Mouse (Mus musculus): Measurements from ENCODE around the gene Gm28048.

Gene Gm28048

DNA sequence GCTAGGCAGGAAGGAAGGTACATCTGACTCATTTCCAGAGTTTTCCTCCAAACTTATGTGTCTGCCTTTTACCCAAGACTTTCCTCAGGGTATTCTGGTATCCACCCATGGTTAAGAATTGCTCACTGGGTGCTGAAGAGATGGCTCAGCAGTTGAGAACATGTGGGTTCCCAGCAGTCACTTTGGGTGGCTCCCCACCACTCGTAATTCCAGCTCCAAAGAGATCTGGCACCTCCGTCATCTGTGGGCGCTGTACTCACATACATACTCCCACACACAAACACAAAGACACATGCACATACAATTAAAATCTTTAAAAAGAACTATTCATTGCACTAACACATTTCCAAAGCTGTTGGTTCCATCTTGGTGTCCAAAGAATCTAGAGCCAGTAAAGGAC is 92.7 kb downstream of the Gm28048 start:
- no peak for DNase-seq (ENCODE audit: low spot score in 2 of 2)

DNA sequence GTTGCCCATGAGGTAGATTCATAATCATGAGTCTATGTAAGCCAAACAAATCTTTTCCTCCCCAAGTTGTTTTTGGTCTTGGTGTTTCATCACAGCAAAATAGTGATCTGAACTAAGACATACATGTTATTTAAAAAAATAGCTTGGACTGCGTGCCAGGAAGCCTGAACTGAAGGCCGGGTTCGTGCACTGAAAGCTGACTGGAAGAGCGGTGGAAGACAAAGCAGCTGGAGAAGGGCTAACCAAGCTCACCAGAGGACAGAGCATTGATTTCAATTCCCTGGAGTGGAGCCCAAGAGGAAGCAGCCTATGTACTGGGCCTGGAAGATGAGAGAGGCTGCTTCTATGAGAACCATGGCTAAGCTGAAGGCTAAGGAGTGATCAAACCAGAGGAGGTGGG is 94.9 kb downstream of the Gm28048 start:
- DNase-seq (ENCODE audit: low spot score in 2 of 2), result no peak

DNA sequence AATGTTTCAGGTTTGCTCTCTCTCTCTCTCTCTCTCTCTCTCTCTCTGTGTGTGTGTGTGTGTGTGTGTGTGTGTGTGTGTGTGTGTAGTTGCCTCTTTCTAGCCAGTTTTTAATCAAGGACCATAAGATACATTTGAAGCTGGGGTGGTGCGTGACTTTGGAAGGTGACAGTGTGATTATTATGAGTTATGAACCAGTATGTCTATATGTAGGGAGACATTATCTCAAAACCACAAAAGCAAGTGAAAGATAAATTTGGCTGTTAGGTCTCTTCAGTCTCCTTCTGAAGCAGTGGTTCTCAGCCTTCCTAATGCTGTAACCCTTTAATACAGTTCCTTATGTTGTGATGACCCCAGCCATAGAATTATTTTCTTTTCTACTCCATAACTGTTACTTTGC is 96.5 kb downstream of the Gm28048 start:
- DNase-seq (ENCODE audit: low spot score in 2 of 2), result no peak

DNA sequence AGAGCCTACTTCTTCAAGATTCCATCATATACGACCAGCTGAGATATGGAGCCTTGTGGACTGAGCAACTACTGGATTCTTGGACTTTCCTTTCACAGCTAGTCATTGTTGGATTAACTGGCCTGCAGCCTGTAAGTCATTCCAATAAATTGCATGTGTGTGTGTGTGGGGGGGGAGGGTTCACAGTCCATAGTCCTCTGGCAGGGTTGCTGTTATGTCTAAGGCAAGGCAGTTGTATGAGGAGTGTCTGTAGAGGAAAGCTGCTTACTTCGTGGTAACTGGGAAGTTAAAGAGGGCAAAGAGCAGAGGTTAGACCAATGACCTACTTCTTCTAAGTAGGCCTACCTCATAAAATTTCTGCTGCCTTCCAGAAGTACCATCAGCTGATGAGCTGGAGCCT is 98.2 kb downstream of the Gm28048 start:
- DNase-seq (ENCODE audit: low spot score in 2 of 2), result no peak

DNA sequence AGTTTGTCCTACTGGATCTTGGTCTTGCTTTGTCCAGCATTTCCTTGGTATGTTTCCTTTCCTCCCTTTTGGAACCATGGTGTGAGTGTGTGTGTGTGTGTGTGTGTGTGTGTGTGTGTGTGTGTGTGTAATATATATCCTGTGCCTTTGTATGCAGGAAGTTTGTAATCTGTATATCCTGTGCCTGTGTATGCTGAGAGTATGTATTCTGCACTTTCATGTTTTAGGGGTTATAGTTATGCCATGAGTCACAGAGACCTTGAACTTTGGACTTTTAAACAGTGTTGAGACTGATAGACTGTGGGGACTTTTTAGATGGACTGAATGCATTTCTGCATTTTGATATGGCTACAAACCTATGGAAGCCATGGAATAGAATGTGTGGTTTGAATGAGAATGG is 99.0 kb downstream of the Gm28048 start:
- no peak for DNase-seq (ENCODE audit: low spot score in 2 of 2)

DNA sequence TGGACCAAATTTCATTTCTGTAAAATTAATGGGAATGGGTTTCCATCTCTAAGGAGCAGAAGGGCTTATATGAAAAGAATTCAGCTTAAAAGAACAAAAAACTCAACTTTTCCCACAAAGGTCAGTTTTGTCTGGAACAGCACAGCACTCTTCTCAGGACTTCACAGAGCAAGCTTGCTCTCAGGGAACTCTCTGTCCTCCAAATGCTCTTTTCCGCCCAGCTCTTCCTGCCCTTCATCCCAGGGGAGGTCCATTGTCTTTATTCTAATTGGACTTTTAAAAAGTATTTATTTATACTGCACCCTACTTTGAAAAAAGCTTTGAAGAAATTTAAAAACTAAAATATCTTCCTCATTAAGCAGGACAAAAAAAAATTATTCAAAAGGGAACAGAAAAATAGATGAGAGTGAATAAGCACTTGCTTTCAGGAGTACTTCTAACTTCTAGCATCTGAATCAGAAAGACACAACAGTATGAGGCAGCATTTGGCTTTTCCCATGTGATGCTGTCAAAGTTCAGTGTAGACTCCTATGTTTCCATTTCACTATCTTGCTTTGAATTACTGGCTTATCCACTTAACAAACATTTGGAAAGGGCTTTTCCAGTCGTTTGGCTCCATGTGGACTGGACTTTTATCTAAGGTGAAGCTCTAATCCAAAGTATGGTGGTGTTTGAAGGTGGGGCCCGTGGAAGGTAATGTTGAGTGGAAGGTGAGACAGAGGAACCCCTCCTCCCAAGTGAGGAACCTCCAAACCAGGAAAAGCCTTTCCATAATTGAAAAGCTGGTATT is 101.3 kb downstream of the Gm28048 start:
- DNase-seq (ENCODE audit: low spot score in 2 of 2), result no peak

DNA sequence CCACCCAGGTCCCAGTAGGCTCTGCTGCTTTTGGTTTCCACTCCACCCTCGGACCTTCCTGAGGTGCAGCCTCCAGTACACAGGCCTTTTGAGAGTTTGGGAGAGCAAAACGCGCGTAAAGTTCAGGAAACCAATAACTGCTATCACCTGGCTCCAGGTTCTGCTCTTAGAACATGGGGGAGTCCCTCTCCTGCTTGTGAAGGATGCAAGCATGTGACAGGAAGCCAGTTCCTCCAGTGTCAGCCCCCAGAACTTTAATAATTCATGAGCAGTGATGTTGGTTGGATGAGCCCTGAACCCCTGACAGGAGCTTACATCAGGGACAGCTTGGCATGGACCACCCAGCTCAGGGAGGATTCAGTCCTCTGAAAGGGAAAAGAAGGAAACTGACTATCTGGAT is 102.2 kb downstream of the Gm28048 start:
- DNase-seq (ENCODE audit: low spot score in 2 of 2), result no peak

DNA sequence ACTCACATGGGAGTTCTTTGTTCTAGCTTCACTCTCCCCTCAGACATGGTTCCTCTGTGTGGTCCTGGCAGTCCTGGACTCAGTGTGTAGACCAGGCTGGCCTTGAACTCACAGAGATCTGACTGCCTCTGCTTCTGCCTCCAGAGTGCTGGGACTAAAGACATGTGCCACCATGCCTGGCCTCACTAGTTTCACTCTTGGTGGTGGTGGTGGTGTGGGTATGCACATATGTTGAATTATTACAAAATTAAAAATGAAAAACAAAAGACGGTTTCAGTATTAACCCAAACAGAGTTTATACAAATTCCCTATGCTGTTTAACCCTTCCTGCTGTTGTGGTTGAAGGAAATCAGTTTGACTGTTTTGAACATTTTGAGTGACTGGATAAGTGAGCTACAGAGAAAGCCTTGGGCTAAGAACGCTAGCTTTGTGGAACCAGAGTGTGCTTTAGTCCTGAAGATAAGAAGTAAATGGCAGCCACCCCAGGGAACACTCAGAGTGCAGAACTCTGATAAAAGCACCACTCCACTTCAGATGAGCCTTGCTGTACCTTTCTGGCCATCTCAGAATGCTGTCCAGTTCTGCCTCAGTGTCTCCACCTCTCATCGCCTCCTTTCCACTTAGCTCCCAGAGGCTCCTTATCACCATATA is 105.1 kb downstream of the Gm28048 start:
- no peak for DNase-seq (ENCODE audit: low spot score in 2 of 2)

DNA sequence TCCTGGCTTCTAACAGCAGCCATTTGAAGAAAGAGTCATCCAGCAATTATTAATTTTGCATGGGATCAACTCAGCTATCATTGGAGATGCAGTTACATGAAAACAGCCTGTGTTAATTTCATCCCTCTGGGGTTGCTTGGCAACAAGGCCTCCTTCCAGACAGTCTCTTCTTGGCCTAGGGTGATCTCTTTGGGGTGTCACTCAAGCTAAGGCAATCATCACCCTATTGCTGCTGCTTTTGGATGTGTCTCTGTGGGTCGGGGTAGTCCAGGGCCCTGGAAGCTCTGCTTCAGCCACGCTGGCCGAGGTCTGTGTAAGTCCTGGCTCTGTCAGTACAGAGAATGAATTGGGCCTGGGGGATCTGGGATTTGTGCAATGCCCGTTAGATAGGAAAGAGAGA is 106.6 kb downstream of the Gm28048 start:
- no peak for DNase-seq (ENCODE audit: low spot score in 2 of 2)

DNA sequence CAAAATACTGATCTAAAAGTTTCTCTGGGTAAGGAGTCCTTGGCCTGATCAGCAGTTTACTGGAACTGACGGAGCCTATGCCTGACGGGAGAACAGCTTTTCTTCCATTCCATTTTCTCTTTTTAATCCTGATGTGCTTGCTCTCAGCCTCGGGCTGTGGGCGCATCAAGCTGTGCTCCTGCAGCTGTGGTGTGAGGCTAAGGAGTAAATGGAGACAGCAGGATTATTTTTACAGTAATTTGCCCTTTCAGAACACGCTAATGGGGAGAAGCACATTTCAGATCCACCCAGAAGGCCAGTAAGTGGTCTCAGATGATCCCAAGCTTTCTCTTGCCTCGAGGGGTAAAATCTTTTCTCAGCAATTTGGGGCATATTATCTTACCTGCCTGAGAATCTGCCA is 107.1 kb downstream of the Gm28048 start:
- no peak for DNase-seq (ENCODE audit: low spot score in 2 of 2)

DNA sequence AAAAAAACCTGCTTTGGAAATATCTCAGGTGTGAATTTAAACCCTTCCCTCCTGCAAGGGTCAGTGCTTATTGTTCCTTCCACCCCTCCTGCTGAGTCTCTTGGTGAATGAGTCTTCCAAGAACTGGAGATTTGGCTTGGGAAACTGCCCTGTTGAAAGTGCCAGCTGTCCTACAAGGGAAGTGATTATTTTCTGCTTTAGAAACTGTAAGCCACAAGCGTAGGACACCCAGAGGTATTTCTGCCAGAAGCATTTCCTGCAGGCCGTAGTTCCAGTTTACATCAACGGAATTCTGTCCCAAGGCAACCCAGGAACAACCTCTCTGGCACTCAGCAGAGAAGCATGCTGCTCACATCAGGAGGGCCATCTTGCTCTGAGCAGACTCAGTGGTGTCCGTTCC is 108.5 kb downstream of the Gm28048 start:
- no peak for DNase-seq (ENCODE audit: low spot score in 2 of 2)

DNA sequence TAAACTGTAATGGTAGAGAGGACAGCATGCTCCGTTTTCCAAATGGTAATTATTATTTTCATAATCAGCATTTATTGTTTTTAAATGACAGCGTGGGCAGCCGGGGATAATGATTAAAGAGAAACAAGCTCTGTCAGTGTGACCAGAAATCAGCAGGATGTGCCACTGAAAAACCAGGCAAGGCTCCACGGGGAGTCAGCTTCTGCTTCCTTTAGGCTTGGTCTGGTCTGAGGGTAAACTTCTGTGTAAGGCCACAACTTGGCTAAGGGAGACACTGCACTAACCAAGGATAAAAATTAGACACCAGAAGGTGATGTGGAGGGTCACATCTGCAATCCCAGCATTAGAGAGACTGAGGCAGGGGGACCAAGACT is 109.6 kb downstream of the Gm28048 start:
- DNase-seq (ENCODE audit: low spot score in 2 of 2), result no peak

DNA sequence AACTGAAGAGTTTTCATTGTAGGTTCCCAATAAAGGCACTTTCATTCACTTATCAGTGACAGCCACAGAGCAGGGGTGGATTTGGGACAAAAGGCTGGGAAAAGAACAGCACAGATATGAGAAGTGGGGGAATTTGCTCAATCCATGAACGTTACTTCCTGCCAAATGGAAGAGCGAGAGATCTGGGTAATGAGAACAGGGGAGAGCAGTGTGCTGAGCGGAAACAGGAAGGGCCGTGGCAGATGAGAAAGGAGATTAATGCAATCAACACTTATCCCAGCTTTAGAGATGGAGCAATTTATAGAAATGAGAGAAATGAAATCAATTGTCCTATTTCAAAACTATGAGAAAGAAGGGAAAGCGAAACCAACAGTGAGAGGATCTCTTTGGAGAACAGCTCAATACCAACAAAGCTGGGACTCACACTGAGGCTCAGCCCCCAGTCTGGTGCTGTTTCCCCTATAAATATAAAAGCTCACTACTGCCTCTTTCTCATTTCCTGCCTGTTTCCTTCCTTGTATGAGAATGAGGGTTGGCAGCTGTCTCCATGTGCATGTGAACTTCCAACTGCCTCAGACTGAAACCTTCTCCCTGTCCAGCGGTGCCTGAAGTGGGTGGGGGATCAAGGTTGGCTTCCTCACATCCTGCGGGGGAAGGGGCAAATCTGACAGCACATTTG is 110.1 kb downstream of the Gm28048 start:
- peak in 1 of 2 experiments; percentile 37 for DNase-seq (ENCODE audit: low spot score in 2 of 2)

DNA sequence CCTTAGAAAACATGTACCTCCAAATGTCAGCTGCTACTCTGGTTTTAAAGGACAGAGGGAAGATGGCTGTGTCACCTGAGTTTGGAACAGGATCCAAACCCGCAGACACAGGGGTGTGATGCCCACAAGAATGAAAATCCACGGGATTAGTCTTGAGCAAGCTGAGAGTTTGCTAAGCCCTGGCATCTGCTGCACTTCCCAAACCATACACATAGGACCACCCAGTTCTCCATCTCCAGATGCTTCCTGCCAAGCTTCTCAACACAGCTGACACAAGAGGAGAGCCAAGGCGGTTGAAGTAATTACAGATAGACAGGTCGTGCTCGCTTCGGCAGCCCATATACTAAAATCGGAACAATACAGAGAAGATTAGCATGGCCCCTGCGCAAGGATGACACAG is 113.3 kb downstream of the Gm28048 start:
- DNase-seq (ENCODE audit: low spot score in 2 of 2), result no peak

DNA sequence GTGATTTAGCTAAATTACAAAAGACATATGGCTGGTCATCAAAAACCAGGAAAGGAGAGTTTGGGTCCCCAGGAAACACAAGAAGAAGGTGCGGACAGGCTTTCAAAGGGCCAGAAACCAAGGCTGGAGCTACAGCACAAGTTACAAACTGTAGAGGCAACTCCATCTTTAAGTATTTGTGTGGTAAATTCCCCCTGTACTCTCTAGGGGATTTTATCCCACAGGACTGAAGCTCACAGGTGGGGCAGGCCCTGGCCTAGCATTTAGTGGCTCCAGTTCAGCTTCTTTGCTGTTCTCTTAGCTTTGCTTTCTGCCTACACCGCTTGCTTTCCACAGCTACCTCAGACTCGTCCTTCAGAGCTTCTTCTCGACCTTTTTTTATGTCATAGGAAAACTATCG is 114.2 kb downstream of the Gm28048 start:
- no peak for DNase-seq (ENCODE audit: low spot score in 2 of 2)

DNA sequence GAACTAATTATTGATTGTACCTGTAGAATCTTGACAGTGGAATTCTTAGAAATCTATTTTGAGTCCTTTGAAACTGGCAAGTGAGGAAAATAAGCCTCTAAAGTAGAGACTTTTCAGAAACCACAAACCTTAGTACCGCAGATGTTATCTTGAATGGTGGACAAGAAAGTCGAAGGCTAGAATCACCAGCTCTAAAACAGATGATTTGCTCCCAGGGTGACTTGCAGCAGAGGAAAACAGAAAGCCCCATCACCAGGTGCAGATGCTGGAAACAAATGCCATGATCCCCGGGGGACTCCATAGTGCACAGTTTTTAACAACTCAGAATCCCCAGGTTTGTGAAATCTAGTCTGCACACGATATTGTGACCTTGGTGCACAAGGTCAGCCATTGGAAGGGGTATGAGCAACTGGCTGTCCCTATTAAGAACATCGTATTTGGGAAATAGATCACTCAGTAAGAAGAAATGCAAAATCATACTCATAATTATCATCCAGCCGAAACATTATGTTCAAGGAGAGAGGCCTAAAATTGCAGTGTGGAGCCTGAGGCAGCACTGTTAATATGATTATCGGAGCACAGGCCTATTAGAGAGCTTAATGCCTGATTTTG is 116.1 kb downstream of the Gm28048 start:
- DNase-seq (ENCODE audit: low spot score in 2 of 2), result no peak

DNA sequence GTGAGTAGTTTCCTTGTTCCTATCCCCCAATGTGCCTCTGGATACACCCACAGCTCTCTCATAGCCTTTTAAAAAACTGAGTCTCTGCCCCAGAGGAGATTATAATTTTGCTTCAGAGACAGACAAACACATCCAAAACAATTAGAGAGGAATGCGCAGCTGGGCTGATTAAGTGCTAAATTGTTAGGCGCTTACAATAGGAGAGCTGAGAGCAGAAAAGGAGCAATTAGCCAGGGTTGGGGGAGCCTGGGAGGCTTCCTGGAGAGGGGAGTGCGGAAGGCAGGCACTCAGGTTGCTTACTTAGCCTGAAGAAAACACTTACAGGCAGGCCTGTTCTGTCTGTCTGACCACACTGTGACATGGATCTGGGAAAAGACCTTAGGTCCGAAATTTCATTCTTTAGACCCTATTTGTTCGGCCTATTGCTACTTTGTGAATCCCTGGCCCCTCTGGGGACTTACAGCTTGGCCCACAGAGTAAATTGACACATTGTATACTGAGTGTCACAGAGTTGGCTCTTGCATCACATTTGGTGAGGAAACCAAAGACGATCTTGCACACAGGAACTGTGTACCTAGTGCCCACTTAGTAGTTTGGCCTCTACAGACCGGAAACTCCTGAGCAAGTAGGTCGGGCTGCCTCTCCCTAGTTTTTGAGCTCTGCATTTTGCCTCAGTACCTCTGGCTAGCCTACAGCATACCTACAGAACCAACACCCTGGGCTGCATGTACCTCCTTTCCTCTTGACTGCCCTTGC is 117.4 kb downstream of the Gm28048 start:
- no peak for DNase-seq (ENCODE audit: low spot score in 2 of 2)

DNA sequence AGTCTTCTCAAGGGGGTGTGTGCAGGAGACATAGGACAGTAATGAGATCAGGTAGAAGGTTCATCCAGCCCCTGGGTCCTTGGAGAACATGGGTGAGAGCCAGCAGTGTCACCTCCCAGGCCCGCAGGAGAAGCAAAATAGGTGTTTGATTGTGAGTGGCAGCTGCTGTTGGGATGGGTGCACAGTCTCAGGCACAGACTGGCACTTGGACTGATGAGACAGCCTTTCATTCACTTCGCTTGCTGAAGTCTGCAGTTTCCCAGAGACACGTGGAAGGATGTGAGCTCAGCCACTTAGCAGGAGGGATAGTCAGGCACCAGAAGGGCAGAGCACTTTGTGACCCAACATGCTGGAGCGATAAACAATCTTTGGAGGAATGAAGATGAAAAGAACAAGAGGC is 118.3 kb downstream of the Gm28048 start:
- DNase-seq (ENCODE audit: low spot score in 2 of 2), result no peak

DNA sequence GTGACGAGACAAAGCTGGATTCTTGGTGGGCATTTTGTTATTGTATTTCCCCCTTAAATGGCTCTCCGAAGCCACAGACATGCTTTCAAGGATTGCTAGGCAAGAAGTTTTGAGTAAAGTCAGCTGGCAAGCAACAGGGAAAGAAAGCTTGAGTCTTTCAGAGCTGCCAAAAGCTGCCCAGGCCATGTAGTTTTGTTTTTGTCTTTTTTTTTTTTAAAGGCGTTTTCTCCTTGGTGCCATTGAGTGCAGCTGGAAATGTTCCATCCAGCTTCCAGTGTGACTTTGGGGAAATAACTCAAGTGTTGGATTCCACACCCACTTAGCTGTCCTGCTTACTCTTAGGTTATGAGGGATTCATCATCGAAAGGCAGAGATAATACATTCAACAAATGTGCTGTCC is 120.6 kb downstream of the Gm28048 start:
- no peak for DNase-seq (ENCODE audit: low spot score in 2 of 2)

DNA sequence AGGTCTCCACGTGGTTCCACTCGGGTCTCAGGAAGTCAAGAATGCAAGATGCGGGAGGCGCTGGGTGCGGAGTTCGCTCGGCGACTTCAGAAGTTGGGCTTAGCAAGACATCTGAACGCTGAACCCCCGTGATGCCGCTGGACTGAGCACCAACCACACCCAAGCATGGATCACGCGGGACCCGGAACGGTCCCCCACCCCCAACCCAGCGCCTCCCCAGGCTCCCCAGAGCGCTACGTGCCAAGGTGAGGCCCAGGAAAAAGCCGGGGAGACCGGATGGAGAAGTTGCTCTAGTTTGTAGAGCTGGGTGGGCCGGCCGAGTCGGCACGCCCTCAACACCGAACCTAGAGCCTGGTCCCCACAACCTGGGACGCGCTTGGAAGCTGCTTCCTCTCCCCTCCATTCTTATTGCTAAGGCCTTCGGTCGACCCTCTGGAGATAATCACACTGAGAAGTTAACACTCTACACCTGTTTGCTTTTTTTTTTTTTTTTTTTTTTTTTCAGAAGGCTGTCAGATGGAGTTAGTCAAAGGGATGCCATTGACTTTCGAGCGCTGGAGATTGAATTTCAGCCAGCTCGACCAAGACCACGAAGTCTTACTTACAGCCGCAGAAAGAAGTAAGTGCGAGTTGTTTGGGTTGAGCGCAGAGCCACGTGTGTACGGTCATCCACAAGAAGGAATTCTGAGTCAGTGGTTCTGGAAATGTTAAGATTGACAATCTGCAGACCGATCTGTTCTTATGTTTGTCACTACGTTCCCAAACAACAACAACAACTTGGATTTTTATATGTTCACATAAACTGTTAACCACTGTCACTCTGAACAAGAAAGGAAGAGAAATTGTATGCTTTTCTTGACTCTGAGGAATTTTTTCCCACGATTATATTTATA is 121.3 kb downstream of the Gm28048 start, which contains the start of gene B3gnt2:
TSS of gene B3gnt2 (minus strand) at position 627 of the 893 bp plus-strand sequence.
- no peak for DNase-seq (ENCODE audit: low spot score in 2 of 2)
